Mouse (Mus musculus) telencephalon, adult 2 months (tissue): ENCODE data around the gene St3gal4.

Experiments used
- DNase-seq: peaks from one replicate; pipeline ENCODE4 v3.0.0-alpha.2; 2011; ENCODE audit warnings: low read depth, low spot score

Gene St3gal4

GRCm38 (mm10) chr9:35007697-35008341, 111.2 kb downstream of the St3gal4 start:
- DNase-seq: no peak

- no peak for DNase-seq
Observed at GRCm38 (mm10) chr9:35004113-35004512, 115.0 kb downstream of the St3gal4 start.

- no peak for DNase-seq
Observed at GRCm38 (mm10) chr9:34997880-34998865, 120.9 kb downstream of the St3gal4 start.
